Mouse (Mus musculus) limb, embryonic 14.5 days (tissue): ENCODE measurements around the gene Gpr68. TPM values are rescaled to one million over a fixed set of nuclear protein-coding genes. Genes with fewer than 3 reads are reported as not detected.

Experiments used
- ATAC-seq: fragments of 200-750 bp; cut with Nextera tagmentation; 2 replicates; pipeline ENCODE4 v1.8.0; 2017; ENCODE audit warnings: low read depth, moderate number of reproducible peaks, moderate TSS enrichment; ENCODE audit not compliant: low FRiP score
- DNase-seq: peaks from one replicate; pipeline ENCODE4 v3.0.0-alpha.2; 2015; ENCODE audit warnings: low spot score
- H3K27ac ChIP-seq: fragments of 300-500 bp; sonication (generic); replicated peaks from 2 replicates; pipeline ENCODE4 v1.5.1; 2014; ENCODE audit warnings: low read depth, mild to moderate bottlenecking, low read length, moderate library complexity, mixed read lengths
- H3K27me3 ChIP-seq: fragments of 300-500 bp; sonication (generic); 2 replicates; pipeline ENCODE4 v1.6.1; 2014; ENCODE audit warnings: low read length, mixed read lengths; ENCODE audit not compliant: control insufficient read depth, insufficient read depth
- H3K36me3 ChIP-seq: fragments of 300-500 bp; sonication (generic); 2 replicates; pipeline ENCODE4 v1.6.1; 2014; ENCODE audit warnings: mild to moderate bottlenecking, low read length, moderate library complexity, mixed read lengths; ENCODE audit not compliant: control insufficient read depth, insufficient read depth
- H3K4me1 ChIP-seq: fragments of 300-500 bp; sonication (generic); 2 replicates; pipeline ENCODE4 v1.6.1; 2014; ENCODE audit warnings: antibody characterized with exemption, low read length, mixed read lengths; ENCODE audit not compliant: control insufficient read depth, insufficient read depth
- H3K4me2 ChIP-seq: fragments of 300-500 bp; sonication (generic); replicated peaks from 2 replicates; pipeline ENCODE4 v1.6.1; 2014; ENCODE audit warnings: low read depth, mild to moderate bottlenecking, low read length, moderate library complexity; ENCODE audit not compliant: severe bottlenecking
- H3K4me3 ChIP-seq: fragments of 300-500 bp; sonication (generic); replicated peaks from 2 replicates; pipeline ENCODE4 v1.5.1; 2014; ENCODE audit warnings: low read length
- H3K9ac ChIP-seq: fragments of 300-500 bp; sonication (generic); 2 replicates; pipeline ENCODE4 v1.6.1; 2014; ENCODE audit warnings: mild to moderate bottlenecking, low read depth, low read length, moderate library complexity; ENCODE audit not compliant: severe bottlenecking
- H3K9me3 ChIP-seq: fragments of 300-500 bp; sonication (generic); 2 replicates; pipeline ENCODE4 v1.6.1; 2016; ENCODE audit warnings: low read length; ENCODE audit not compliant: control insufficient read depth
- POLR2A ChIP-seq: fragments of 200-500 bp; IDR thresholded peaks from 2 replicates; pipeline ENCODE4 v1.8.0; 2012; ENCODE audit warnings: inconsistent platforms, mild to moderate bottlenecking, moderate library complexity, borderline replicate concordance; ENCODE audit not compliant: insufficient read depth, insufficient read length; ENCODE audit errors: extremely low read depth
- WGBS: fragments of 180-500 bp; shearing (Covaris S2); extraction: QIAGEN DNeasy Blood & Tissue Kit; methylation state at CpG from one replicate; pipeline ENCODE4 v1.1.7; 2014; 5-methylcytosine and 5-hydroxymethylcytosine counted together
- polyA plus RNA-seq, 2 experiments: library from polyadenylated mRNA; depleted of rRNA in 1 of 2; stranded (reverse) in 1 of 2; unstranded in 1 of 2; fragments of >200 nt; fragmentation: Nextera tagmentation in 1 of 2; extraction: Ambion mirVana in 1 of 2; gene quantifications; 2 replicates each; pipeline versions ENCODE4 v1.2.1 to v1.2.3; 2012 to 2014

Gpr68 gene
- polyA plus RNA-seq, 2 experiments, result 0.19 to 0.79 TPM

- Histone ChIP-seq H3K9ac (no peak overlapping the region), H3K36me3 (no peaks in the 10 kb centered on the region), H3K4me1 (no peaks in the 10 kb centered on the region), H3K27ac (no peak overlapping the region), H3K4me3 (no peak overlapping the region), H3K9me3 (no peaks in the 10 kb centered on the region), H3K4me2 (no peak overlapping the region), H3K27me3 (no peaks in the 10 kb centered on the region)
- WGBS, result 78% methylated on average over 4 of the region's 4 CpGs
- no peak for TF ChIP-seq POLR2A
- DNase-seq, result no peak
- ATAC-seq, result no peak
Measured at GRCm38 (mm10) chr12:100843171-100843570, 64.8 kb downstream of the Gpr68 start.

DNA sequence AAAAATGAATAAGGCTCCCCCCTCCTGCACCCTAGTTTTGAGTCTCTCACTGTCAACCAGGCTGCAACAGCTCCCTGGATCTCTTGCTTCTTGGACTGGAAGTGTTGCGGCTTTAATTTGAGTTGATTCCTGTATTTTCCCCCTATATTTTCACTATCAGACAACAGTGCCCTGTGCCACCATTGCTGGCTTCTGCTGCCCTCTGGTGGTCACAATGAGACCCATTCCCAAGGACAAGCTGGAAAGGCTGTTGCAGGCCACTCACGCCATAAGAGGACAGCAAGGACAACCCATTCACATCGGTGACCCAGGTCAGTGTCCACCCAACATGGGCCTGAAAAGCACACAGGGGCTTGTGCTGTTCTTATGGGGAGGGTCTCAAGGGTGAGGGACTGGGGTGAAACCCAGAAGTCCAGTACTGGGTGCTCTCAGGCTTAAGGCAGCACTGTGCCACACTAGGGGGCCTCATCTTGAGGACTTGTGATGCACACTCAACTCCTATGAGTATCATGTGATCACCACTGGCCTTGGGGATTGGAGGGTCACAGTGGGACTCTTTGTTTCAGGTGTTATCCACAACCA is 66.7 kb downstream of the Gpr68 start:
- H3K27me3 ChIP-seq, result no peaks in the 10 kb centered on the region
- no peak for TF ChIP-seq POLR2A
- no peaks in the 10 kb centered on the region for H3K36me3 ChIP-seq
- H3K4me1 ChIP-seq, result no peaks in the 10 kb centered on the region
- no peak overlapping the region for H3K9ac ChIP-seq
- ATAC-seq, result peak; percentile 74; the same call in 1 of the 2 replicates
- no peak overlapping the region for H3K27ac ChIP-seq
- H3K9me3 ChIP-seq, result no peaks in the 10 kb centered on the region
- DNase-seq, result peak; percentile 74
- 21% methylated on average over 3 of the region's 3 CpGs for WGBS
- no peak overlapping the region for H3K4me3 ChIP-seq
- H3K4me2 ChIP-seq, result no peak overlapping the region

DNA sequence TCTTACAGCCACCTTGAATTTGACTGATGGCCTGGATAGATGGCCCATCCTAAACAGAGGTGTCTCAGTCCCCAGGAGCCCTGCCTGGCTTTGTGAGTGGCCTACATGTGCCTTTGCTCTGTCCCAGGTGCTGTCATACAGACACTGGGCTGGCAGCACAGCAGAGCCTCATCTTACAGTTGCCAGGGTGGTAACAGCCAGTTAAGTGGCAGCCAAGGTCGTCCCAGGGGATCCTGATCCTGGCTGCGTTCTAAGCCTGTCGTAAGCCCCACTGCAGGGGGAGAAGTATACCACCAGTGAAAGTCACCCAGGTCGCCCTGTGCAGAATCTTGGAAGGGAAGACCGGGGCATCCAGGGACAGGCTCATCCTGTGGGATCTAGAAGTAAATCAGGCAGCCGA is 68.1 kb downstream of the Gpr68 start:
- WGBS, result 75% methylated on average over 6 of the region's 6 CpGs
- ATAC-seq, result no peak

GRCm38 (mm10) chr12:100839079-100839600 is 68.9 kb downstream of the Gpr68 start:
- no peaks in the 10 kb centered on the region for H3K36me3 ChIP-seq
- DNase-seq (no peak), ATAC-seq (no peak)
- no peak overlapping the region for H3K27ac ChIP-seq
- H3K4me1 ChIP-seq, result no peaks in the 10 kb centered on the region
- TF ChIP-seq POLR2A, result no peak
- H3K4me3 ChIP-seq, result no peak overlapping the region
- H3K9me3 ChIP-seq, result no peaks in the 10 kb centered on the region
- no peak overlapping the region for H3K4me2 ChIP-seq
- no peaks in the 10 kb centered on the region for H3K27me3 ChIP-seq
- 34% methylated on average over 8 of the region's 8 CpGs for WGBS
- H3K9ac ChIP-seq, result no peak overlapping the region

More for the DNA sequence above, 68.1 kb downstream of the Gpr68 start:
- DNase-seq, result no peak
- Histone ChIP-seq H3K27me3 (no peaks in the 10 kb centered on the region), H3K9me3 (no peaks in the 10 kb centered on the region), H3K4me3 (no peak overlapping the region), H3K36me3 (no peaks in the 10 kb centered on the region), H3K4me2 (no peak overlapping the region), H3K27ac (no peak overlapping the region), H3K4me1 (no peaks in the 10 kb centered on the region), H3K9ac (no peak overlapping the region)
- no peak for TF ChIP-seq POLR2A

DNA sequence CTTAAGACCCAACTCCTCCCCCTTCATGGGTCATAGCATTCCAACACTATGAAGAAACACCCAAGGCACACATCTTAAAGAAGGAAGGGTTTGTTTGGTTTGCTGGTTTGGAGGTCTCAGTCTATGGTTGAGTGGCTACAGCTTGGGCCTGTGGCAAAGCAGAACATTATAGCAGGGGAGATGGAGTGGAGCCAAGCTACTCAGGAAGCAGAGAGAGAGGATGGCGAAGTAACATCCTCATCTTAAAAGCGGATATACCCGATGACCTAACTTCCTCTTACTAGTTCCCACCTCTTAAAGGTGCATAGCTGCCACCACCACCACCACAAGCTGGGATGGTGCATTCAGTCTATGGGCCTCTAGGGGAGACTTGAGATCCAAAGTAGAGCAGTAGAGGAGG is 70.8 kb downstream of the Gpr68 start:
- 83% methylated on average over 3 of the region's 3 CpGs for WGBS
- H3K4me2 ChIP-seq, result no peak overlapping the region
- ATAC-seq, result no peak
- H3K36me3 ChIP-seq, result no peaks in the 10 kb centered on the region
- H3K9ac ChIP-seq, result no peak overlapping the region
- no peak for DNase-seq
- H3K9me3 ChIP-seq, result no peaks in the 10 kb centered on the region
- no peak overlapping the region for H3K27ac ChIP-seq
- TF ChIP-seq POLR2A, result no peak
- H3K4me3 ChIP-seq, result no peak overlapping the region
- no peaks in the 10 kb centered on the region for H3K27me3 ChIP-seq
- H3K4me1 ChIP-seq, result no peaks in the 10 kb centered on the region
